Mouse (Mus musculus): ENCODE measurements around the gene Rbm3. TPM values are rescaled to one million over a fixed set of nuclear protein-coding genes. Genes with fewer than 3 reads are reported as not detected.
"Not testable (repeated sequence)": the region's sequence is repeated elsewhere in the genome, so short reads cannot be mapped to it uniquely, and the experiment has no call there.

Rbm3 gene
- polyA plus RNA-seq, 1 experiment from 2014 or later, result 335 TPM

DNA sequence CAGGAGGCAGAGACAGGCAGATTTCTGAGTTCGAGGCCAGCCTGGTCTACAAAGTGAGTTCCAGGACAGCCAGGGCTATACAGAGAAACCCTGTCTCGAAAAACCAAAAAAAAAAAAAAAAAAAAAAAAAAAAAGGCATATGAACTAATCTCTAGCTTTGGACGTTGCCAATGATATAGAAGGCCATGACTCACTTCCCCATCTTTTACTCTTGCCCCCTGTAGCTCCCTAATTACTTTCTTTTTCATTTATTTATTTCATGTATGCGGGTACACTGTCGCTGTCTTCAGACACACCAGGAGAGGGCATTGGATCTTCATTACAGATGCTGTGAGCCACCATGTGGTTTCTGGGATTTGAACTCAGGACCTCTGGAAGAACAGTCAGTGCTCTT is 54.7 kb downstream of the Rbm3 start:
- H3K27me3 ChIP-seq (replicated peaks); H3K4me2 ChIP-seq; ATAC-seq (ENCODE audit: extremely low read depth, insufficient number of reproducible peaks, low FRiP score, low TSS enrichment); H3K4me3 ChIP-seq; H3K4me1 ChIP-seq; H3K9ac ChIP-seq; H3K9me3 ChIP-seq; H3K36me3 ChIP-seq; H3K27ac ChIP-seq (replicated peaks): not testable (repeated sequence)
- 92% methylated on average over 4 of the region's 5 CpGs for WGBS

DNA sequence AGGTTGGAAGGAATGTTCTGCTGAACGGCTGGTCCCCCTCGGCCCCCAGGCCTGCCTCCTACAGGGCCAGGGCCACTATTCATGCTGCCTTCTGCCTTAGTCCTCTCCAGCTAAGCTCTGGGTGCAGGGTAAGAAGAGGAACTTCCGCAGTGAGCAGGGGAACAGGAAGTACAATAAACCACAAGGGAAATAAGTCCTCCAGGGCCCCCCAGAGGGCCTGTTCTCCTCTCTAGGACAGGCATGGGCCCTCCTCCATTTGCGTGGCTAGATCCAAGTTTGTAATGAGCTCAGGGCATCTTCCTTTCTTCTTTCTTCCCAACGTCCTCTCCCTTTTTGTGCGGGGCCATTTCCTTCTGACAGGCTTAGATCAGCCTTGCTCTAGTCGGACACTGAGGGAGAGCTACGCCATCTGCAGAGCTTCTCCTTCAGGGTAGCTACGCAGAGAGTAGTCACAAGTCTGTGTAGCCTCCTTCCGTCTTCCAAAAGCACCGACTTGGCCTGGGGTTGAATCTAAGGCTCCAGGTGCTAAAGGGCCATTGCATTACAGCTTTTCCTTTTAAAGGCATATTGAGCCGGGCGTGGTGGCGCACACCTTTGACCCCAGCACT is 55.2 kb downstream of the Rbm3 start, which contains the start of gene Was:
Gene Was, minus strand, starts transcription at position 153 of the 608 bp plus-strand sequence.
- Histone ChIP-seq H3K4me3 (no peak within 1 kb of the TSS), H3K4me1 (no peaks in the 10 kb centered on the region), H3K9me3 (no peaks in the 10 kb centered on the region), H3K36me3 (no peaks in the 10 kb centered on the region), H3K4me2 (no peak within 1 kb of the TSS), H3K27me3 (replicated peaks) (no peaks in the 10 kb centered on the region), H3K9ac (no peak within 1 kb of the TSS), H3K27ac (replicated peaks) (no peak within 1 kb of the TSS)
- ATAC-seq (ENCODE audit: extremely low read depth, insufficient number of reproducible peaks, low FRiP score, low TSS enrichment), result no peak
- 76% methylated on average over 14 of the region's 14 CpGs for WGBS

DNA sequence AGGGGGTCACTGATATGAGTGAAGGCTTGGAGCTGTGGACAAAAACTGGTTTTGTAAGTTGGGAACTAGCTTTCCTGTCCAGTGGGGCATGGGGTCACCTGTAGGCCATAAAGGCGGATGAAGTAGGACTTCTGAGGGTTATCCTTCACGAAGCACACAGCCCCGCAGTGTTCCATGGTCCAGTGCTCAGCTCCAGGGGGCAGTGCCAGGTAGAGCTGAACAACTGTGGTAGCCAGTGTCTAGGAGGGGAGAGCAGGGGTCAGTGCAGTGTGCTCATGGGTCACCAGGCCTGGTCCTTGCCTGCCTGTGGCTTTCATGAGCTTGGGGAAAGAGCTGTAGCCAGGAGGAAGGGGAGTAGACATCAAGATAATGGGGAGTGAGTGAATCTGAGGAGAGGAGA is 55.9 kb downstream of the Rbm3 start:
- H3K9ac ChIP-seq, result no peak overlapping the region
- no peaks in the 10 kb centered on the region for H3K36me3 ChIP-seq
- WGBS, result 91% methylated on average over 3 of the region's 3 CpGs
- H3K4me3 ChIP-seq, result no peak overlapping the region
- no peaks in the 10 kb centered on the region for H3K4me1 ChIP-seq
- no peaks in the 10 kb centered on the region for H3K9me3 ChIP-seq
- ATAC-seq (ENCODE audit: extremely low read depth, insufficient number of reproducible peaks, low FRiP score, low TSS enrichment), result no peak
- H3K27ac ChIP-seq (replicated peaks), result no peak overlapping the region
- no peaks in the 10 kb centered on the region for H3K27me3 ChIP-seq (replicated peaks)
- no peak overlapping the region for H3K4me2 ChIP-seq

Other genes with a start within 250 kb of the Rbm3 start
- 79.0 and 81.7 TPM in 2 replicates for gene Pqbp1, start 246.6 kb downstream of the Rbm3 start, polyA plus RNA-seq (2015; fragmentation: Nextera tagmentation; extraction: Ambion mirVana)
- gene Timm17b, start 246.5 kb downstream of the Rbm3 start, polyA plus RNA-seq (2015; fragmentation: Nextera tagmentation; extraction: Ambion mirVana), result 130 and 143 TPM in 2 replicates
- not detected in 2 replicates for gene Gm10491, start 238.0 kb downstream of the Rbm3 start, polyA plus RNA-seq (2015; fragmentation: Nextera tagmentation; extraction: Ambion mirVana)
- not detected in 2 replicates for gene Gm10490, start 236.3 kb downstream of the Rbm3 start, polyA plus RNA-seq (2015; fragmentation: Nextera tagmentation; extraction: Ambion mirVana)
- 0.42 and 0.78 TPM in 2 replicates for gene Pcsk1n, start 226.1 kb downstream of the Rbm3 start, polyA plus RNA-seq (2015; fragmentation: Nextera tagmentation; extraction: Ambion mirVana)
- gene Eras, start 217.3 kb downstream of the Rbm3 start, polyA plus RNA-seq (2015; fragmentation: Nextera tagmentation; extraction: Ambion mirVana), result not detected in 2 replicates
- 22.8 and 24.9 TPM in 2 replicates for gene Hdac6, start 198.0 kb downstream of the Rbm3 start, polyA plus RNA-seq (2015; fragmentation: Nextera tagmentation; extraction: Ambion mirVana)
- 2.8 and 5.9 TPM in 2 replicates for gene Gata1, start 167.8 kb downstream of the Rbm3 start, polyA plus RNA-seq (2015; fragmentation: Nextera tagmentation; extraction: Ambion mirVana)
- 0.38 and 0.53 TPM in 2 replicates for gene Glod5, start 127.4 kb downstream of the Rbm3 start, polyA plus RNA-seq (2015; fragmentation: Nextera tagmentation; extraction: Ambion mirVana)
- 34.4 and 34.9 TPM in 2 replicates for gene Suv39h1, start 71.1 kb downstream of the Rbm3 start, polyA plus RNA-seq (2015; fragmentation: Nextera tagmentation; extraction: Ambion mirVana)
- 0.24 and 0.33 TPM in 2 replicates for gene Was, start 55.4 kb downstream of the Rbm3 start, polyA plus RNA-seq (2015; fragmentation: Nextera tagmentation; extraction: Ambion mirVana)
- 20.9 and 22.8 TPM in 2 replicates for gene Wdr13, start 13.0 kb downstream of the Rbm3 start, polyA plus RNA-seq (2015; fragmentation: Nextera tagmentation; extraction: Ambion mirVana)
- 9.0 and 10.4 TPM in 2 replicates for gene Tbc1d25, start 30.3 kb upstream of the Rbm3 start, polyA plus RNA-seq (2015; fragmentation: Nextera tagmentation; extraction: Ambion mirVana)
- gene Ebp, start 47.6 kb upstream of the Rbm3 start, polyA plus RNA-seq (2015; fragmentation: Nextera tagmentation; extraction: Ambion mirVana), result 26.2 and 29.2 TPM in 2 replicates
- gene Porcn, start 60.6 kb upstream of the Rbm3 start, polyA plus RNA-seq (2015; fragmentation: Nextera tagmentation; extraction: Ambion mirVana), result 3.7 and 3.9 TPM in 2 replicates
- gene Ftsj1, start 106.5 kb upstream of the Rbm3 start, polyA plus RNA-seq (2015; fragmentation: Nextera tagmentation; extraction: Ambion mirVana), result 23.8 and 27.5 TPM in 2 replicates
- gene Slc38a5, start 125.3 kb upstream of the Rbm3 start, polyA plus RNA-seq (2015; fragmentation: Nextera tagmentation; extraction: Ambion mirVana), result 24.1 and 24.6 TPM in 2 replicates
- not detected in 2 replicates for gene Ssxb10, start 181.5 kb upstream of the Rbm3 start, polyA plus RNA-seq (2015; fragmentation: Nextera tagmentation; extraction: Ambion mirVana)
- not detected in 2 replicates for gene Ssxb9, start 221.1 kb upstream of the Rbm3 start, polyA plus RNA-seq (2015; fragmentation: Nextera tagmentation; extraction: Ambion mirVana)

All from heart, embryonic 13.5 days (tissue).